Mouse (Mus musculus) midbrain, embryonic 15.5 days (tissue): ENCODE results near the gene Zscan10. TPM values are rescaled to one million over a fixed set of nuclear protein-coding genes. Genes with fewer than 3 reads are reported as not detected.

ENCODE experiments used
- ATAC-seq: fragments of 200-750 bp; cut with Nextera tagmentation; replicated peaks from 2 replicates; pipeline ENCODE4 v1.8.0; 2017; ENCODE audit warnings: moderate TSS enrichment
- H3K27ac ChIP-seq: fragments of 300-500 bp; sonication (generic); 2 replicates; pipeline ENCODE4 v1.5.1; 2015; ENCODE audit warnings: mild to moderate bottlenecking, inconsistent platforms
- H3K27me3 ChIP-seq: fragments of 300-500 bp; sonication (generic); replicated peaks from 2 replicates; pipeline ENCODE4 v1.6.1; 2015; ENCODE audit warnings: inconsistent platforms
- H3K36me3 ChIP-seq: fragments of 300-500 bp; sonication (generic); replicated peaks from 2 replicates; pipeline ENCODE4 v1.6.1; 2015; ENCODE audit warnings: inconsistent platforms
- H3K4me1 ChIP-seq: fragments of 300-500 bp; sonication (generic); 2 replicates; pipeline ENCODE4 v1.6.1; 2015; ENCODE audit warnings: inconsistent platforms
- H3K4me2 ChIP-seq: fragments of 300-500 bp; sonication (generic); 2 replicates; pipeline ENCODE4 v1.6.1; 2015; ENCODE audit warnings: inconsistent platforms, mild to moderate bottlenecking, moderate library complexity
- H3K4me3 ChIP-seq: fragments of 300-500 bp; sonication (generic); 2 replicates; pipeline ENCODE4 v1.5.1; 2015; ENCODE audit warnings: mild to moderate bottlenecking, inconsistent platforms
- H3K9ac ChIP-seq: fragments of 300-500 bp; sonication (generic); 2 replicates; pipeline ENCODE4 v1.6.1; 2015; ENCODE audit warnings: mild to moderate bottlenecking, inconsistent platforms
- H3K9me3 ChIP-seq: fragments of 300-500 bp; sonication (generic); 2 replicates; pipeline ENCODE4 v1.6.1; 2016; ENCODE audit warnings: inconsistent platforms
- WGBS: fragments of 180-500 bp; shearing (Covaris S2); methylation state at CpG from one replicate; pipeline ENCODE4 v1.1.7; 2015; ENCODE audit warnings: mixed read lengths; 5-methylcytosine and 5-hydroxymethylcytosine counted together
- polyA plus RNA-seq: library from polyadenylated mRNA; unstranded; fragments of >200 nt; fragmentation: Nextera tagmentation; extraction: Ambion mirVana; gene quantifications from 2 replicates; pipeline ENCODE4 v1.2.1, GENCODE M21; 2015

The Zscan10 gene
- polyA plus RNA-seq, 1 experiment from 2014 or later, result not detected

GRCm38 (mm10) chr17:23627813-23628212, 27.2 kb downstream of the Zscan10 start:
- no peak overlapping the region for H3K27ac ChIP-seq
- H3K9ac ChIP-seq, result no peak overlapping the region
- no peaks in the 10 kb centered on the region for H3K9me3 ChIP-seq
- no peak for ATAC-seq
- H3K4me1 ChIP-seq, result no peaks in the 10 kb centered on the region
- 34% methylated on average over 7 of the region's 7 CpGs for WGBS
- no peak overlapping the region for H3K4me3 ChIP-seq
- H3K27me3 ChIP-seq, result no peaks in the 10 kb centered on the region
- no peak overlapping the region for H3K4me2 ChIP-seq
- H3K36me3 ChIP-seq, result no peaks in the 10 kb centered on the region

- peak; percentile 78 for ATAC-seq
- H3K9me3 ChIP-seq, result no peaks in the 10 kb centered on the region
- no peaks in the 10 kb centered on the region for H3K4me1 ChIP-seq
- 19% methylated on average over 22 of the region's 22 CpGs for WGBS
- H3K9ac ChIP-seq, result no peak overlapping the region
- 0 out of 2 replicates have a peak overlapping the region, but pooled peaks have one; percentile 10 for H3K4me3 ChIP-seq
- no peak overlapping the region for H3K27ac ChIP-seq
- peak overlapping the region; percentile 39 for H3K4me2 ChIP-seq
- H3K27me3 ChIP-seq, result no peaks in the 10 kb centered on the region
- H3K36me3 ChIP-seq, result no peaks in the 10 kb centered on the region
These were observed 29.8 kb downstream of the Zscan10 start for GRCm38 (mm10) chr17:23630195-23631020.

- Histone ChIP-seq H3K36me3 (no peaks in the 10 kb centered on the region), H3K4me2 (no peak overlapping the region), H3K9ac (no peak overlapping the region), H3K9me3 (no peaks in the 10 kb centered on the region), H3K27me3 (no peaks in the 10 kb centered on the region), H3K4me3 (no peak overlapping the region), H3K27ac (no peak overlapping the region), H3K4me1 (no peaks in the 10 kb centered on the region)
- 84% methylated on average over 8 of the region's 8 CpGs for WGBS
- no peak for ATAC-seq
These were observed 30.6 kb downstream of the Zscan10 start for GRCm38 (mm10) chr17:23631241-23631640.

GRCm38 (mm10) chr17:23644613-23645495, 44.2 kb downstream of the Zscan10 start, which contains the start of gene Mmp25:
TSS of gene Mmp25 (minus strand) at chr17:23645277.
- no peak; the same call in 1 of the 2 replicates for ATAC-seq
- Histone ChIP-seq H3K4me3 (peak within 1 kb of the TSS; percentile 39), H3K4me2 (peak within 1 kb of the TSS; percentile 65), H3K36me3 (no peaks in the 10 kb centered on the region), H3K4me1 (peaks cover 9% of the 10 kb centered on the region), H3K27ac (no peak within 1 kb of the TSS), H3K9ac (peak within 1 kb of the TSS; percentile 31), H3K9me3 (no peaks in the 10 kb centered on the region), H3K27me3 (peaks cover 27% of the 10 kb centered on the region)
- WGBS, result under 1% methylated on average over 58 of the region's 58 CpGs

GRCm38 (mm10) chr17:23645894-23646293, 45.2 kb downstream of the Zscan10 start:
- no peaks in the 10 kb centered on the region for H3K9me3 ChIP-seq
- H3K4me3 ChIP-seq, result no peak overlapping the region
- no peak overlapping the region for H3K9ac ChIP-seq
- 26% methylated on average over 10 of the region's 10 CpGs for WGBS
- no peak for ATAC-seq
- H3K27ac ChIP-seq, result no peak overlapping the region
- H3K4me1 ChIP-seq, result peaks cover 9% of the 10 kb centered on the region
- H3K4me2 ChIP-seq, result no peak overlapping the region
- H3K36me3 ChIP-seq, result no peaks in the 10 kb centered on the region
- peaks cover 27% of the 10 kb centered on the region for H3K27me3 ChIP-seq

GRCm38 (mm10) chr17:23651363-23651762, 50.7 kb downstream of the Zscan10 start:
- no peak for ATAC-seq
- H3K4me1 ChIP-seq, result no peaks in the 10 kb centered on the region
- 87% methylated on average over 6 of the region's 6 CpGs for WGBS
- no peaks in the 10 kb centered on the region for H3K9me3 ChIP-seq
- no peaks in the 10 kb centered on the region for H3K36me3 ChIP-seq
- no peak overlapping the region for H3K4me3 ChIP-seq
- no peak overlapping the region for H3K27ac ChIP-seq
- H3K27me3 ChIP-seq, result peaks cover 5% of the 10 kb centered on the region; the same call in 1 of the 2 replicates
- no peak overlapping the region for H3K9ac ChIP-seq
- H3K4me2 ChIP-seq, result no peak overlapping the region

GRCm38 (mm10) chr17:23653324-23653723, 52.7 kb downstream of the Zscan10 start:
- ATAC-seq, result no peak
- 67% methylated on average over 2 of the region's 2 CpGs for WGBS

GRCm38 (mm10) chr17:23654001-23654400, 53.3 kb downstream of the Zscan10 start:
- Histone ChIP-seq H3K36me3 (no peaks in the 10 kb centered on the region), H3K4me1 (no peaks in the 10 kb centered on the region), H3K9me3 (no peaks in the 10 kb centered on the region), H3K4me2 (no peak overlapping the region), H3K27ac (no peak overlapping the region), H3K4me3 (no peak overlapping the region), H3K27me3 (peaks cover 1% of the 10 kb centered on the region), H3K9ac (no peak overlapping the region)
- WGBS, result 74% methylated on average over 6 of the region's 6 CpGs
- ATAC-seq, result no peak

More at GRCm38 (mm10) chr17:23653324-23653723, 52.7 kb downstream of the Zscan10 start:
- Histone ChIP-seq H3K27ac (no peak overlapping the region), H3K9ac (no peak overlapping the region), H3K4me3 (no peak overlapping the region), H3K4me2 (no peak overlapping the region), H3K36me3 (no peaks in the 10 kb centered on the region), H3K27me3 (no peaks in the 10 kb centered on the region; the same call in 1 of the 2 replicates), H3K4me1 (no peaks in the 10 kb centered on the region), H3K9me3 (no peaks in the 10 kb centered on the region)

GRCm38 (mm10) chr17:23654410-23654809, 53.8 kb downstream of the Zscan10 start:
- Histone ChIP-seq H3K4me1 (no peaks in the 10 kb centered on the region), H3K4me3 (no peak overlapping the region), H3K36me3 (no peaks in the 10 kb centered on the region), H3K4me2 (no peak overlapping the region), H3K27ac (no peak overlapping the region), H3K27me3 (peaks cover 5% of the 10 kb centered on the region), H3K9me3 (no peaks in the 10 kb centered on the region), H3K9ac (no peak overlapping the region)
- no peak for ATAC-seq
- WGBS, result 67% methylated on average over 2 of the region's 2 CpGs

- H3K27me3 ChIP-seq, result peaks cover 39% of the 10 kb centered on the region
- no peaks in the 10 kb centered on the region for H3K36me3 ChIP-seq
- H3K4me2 ChIP-seq, result no peak overlapping the region
- 78% methylated on average over 3 of the region's 3 CpGs for WGBS
- H3K9ac ChIP-seq, result no peak overlapping the region
- H3K4me1 ChIP-seq, result no peaks in the 10 kb centered on the region
- no peak overlapping the region for H3K27ac ChIP-seq
- ATAC-seq, result no peak
- no peak overlapping the region for H3K4me3 ChIP-seq
- no peaks in the 10 kb centered on the region for H3K9me3 ChIP-seq
These were observed 57.8 kb downstream of the Zscan10 start for GRCm38 (mm10) chr17:23658450-23658849.

- Histone ChIP-seq H3K9me3 (no peaks in the 10 kb centered on the region), H3K9ac (no peak within 1 kb of the TSS), H3K4me1 (no peaks in the 10 kb centered on the region), H3K4me3 (no peak within 1 kb of the TSS), H3K36me3 (no peaks in the 10 kb centered on the region), H3K27me3 (peaks cover 42% of the 10 kb centered on the region), H3K27ac (no peak within 1 kb of the TSS), H3K4me2 (peak within 1 kb of the TSS; percentile 14)
- ATAC-seq, result no peak
- 7% methylated on average over 27 of the region's 27 CpGs for WGBS
These were observed 59.6 kb downstream of the Zscan10 start, which contains the start of gene Bicdl2 for GRCm38 (mm10) chr17:23660117-23660875. TSS of gene Bicdl2 (plus strand) at chr17:23660506.
